Mouse (Mus musculus) kidney, adult 2 months (tissue): ENCODE measurements at regions not wholly inside any gene's neighbourhood (a gene's known extent, or its start where the extent isn't known, plus 50 kb on each side); places are given as distances from the start of the nearest gene placed in this dataset.
"Not testable (repeated sequence)": the region's sequence is repeated elsewhere in the genome, so short reads cannot be mapped to it uniquely, and the experiment has no call there.

Experiments
- DNase-seq: peaks from one replicate; pipeline ENCODE4 v3.0.0; 2021
- H3K27ac ChIP-seq: fragments of 200-500 bp; 2 replicates; pipeline ENCODE4 v1.5.1; 2012; ENCODE audit warnings: low read depth, low read length, control low read depth, inconsistent platforms; ENCODE audit not compliant: insufficient read depth
- H3K27me3 ChIP-seq: fragments of 200-500 bp; replicated peaks from 2 replicates; pipeline ENCODE4 v1.6.1; 2012; ENCODE audit warnings: mild to moderate bottlenecking, moderate library complexity, low read length, inconsistent platforms; ENCODE audit not compliant: control insufficient read depth, insufficient read depth
- H3K36me3 ChIP-seq: fragments of 200-500 bp; 2 replicates; pipeline ENCODE4 v1.6.1; 2012; ENCODE audit warnings: mild to moderate bottlenecking, moderate library complexity, low read length, inconsistent platforms; ENCODE audit not compliant: control insufficient read depth, insufficient read depth
- H3K4me1 ChIP-seq: fragments of 200-500 bp; 2 replicates; pipeline ENCODE4 v1.6.1; 2011; ENCODE audit warnings: low read length; ENCODE audit not compliant: control insufficient read depth, insufficient read depth
- H3K4me3 ChIP-seq: fragments of 200-500 bp; 2 replicates; pipeline ENCODE4 v1.5.1; 2011; ENCODE audit warnings: mild to moderate bottlenecking, low read depth, low read length, control low read depth; ENCODE audit not compliant: insufficient read depth
- CTCF ChIP-seq: fragments of 200-500 bp; conservative IDR thresholded peaks from 2 replicates; pipeline ENCODE4 v1.5.1; 2011; ENCODE audit warnings: low read depth, mild to moderate bottlenecking, control low read depth, low read length, moderate library complexity, mixed read lengths; ENCODE audit not compliant: insufficient read depth, insufficient read length
- POLR2A ChIP-seq: fragments of 200-500 bp; IDR thresholded peaks from one replicate; pipeline ENCODE4 v1.6.1; 2011; ENCODE audit warnings: low read depth, low read length, control low read depth
- WGBS: fragments of 180-500 bp; shearing (Covaris S2); methylation state at CpG from one replicate; pipeline ENCODE4 v1.1.7; 2018; 5-methylcytosine and 5-hydroxymethylcytosine counted together

GRCm38 (mm10) chr3:6858982-6859865 is 239.0 kb upstream of the 1700008P02Rik start:
- no peaks in the 10 kb centered on the region for H3K4me1 ChIP-seq
- TF ChIP-seq POLR2A, result no peak
- no peak for TF ChIP-seq CTCF
- no peak overlapping the region for H3K4me3 ChIP-seq
- H3K27me3 ChIP-seq, result no peaks in the 10 kb centered on the region
- 46% methylated on average over 4 of the region's 4 CpGs for WGBS
- H3K27ac ChIP-seq, result no peak overlapping the region
- H3K36me3 ChIP-seq, result no peaks in the 10 kb centered on the region
- no peak for DNase-seq

GRCm38 (mm10) chr3:6819332-6819731 is 199.1 kb upstream of the 1700008P02Rik start:
- Histone ChIP-seq H3K36me3 (no peaks in the 10 kb centered on the region), H3K27ac (no peak overlapping the region), H3K27me3 (no peaks in the 10 kb centered on the region), H3K4me3 (no peak overlapping the region), H3K4me1 (no peaks in the 10 kb centered on the region)
- WGBS, result 29% methylated on average over 7 of the region's 7 CpGs
- no peak for DNase-seq
- TF ChIP-seq CTCF, result no peak
- no peak for TF ChIP-seq POLR2A

GRCm38 (mm10) chr3:6812346-6812745 is 192.1 kb upstream of the 1700008P02Rik start:
- no peak overlapping the region for H3K27ac ChIP-seq
- no peaks in the 10 kb centered on the region for H3K36me3 ChIP-seq
- H3K4me1 ChIP-seq, result no peaks in the 10 kb centered on the region
- DNase-seq, result no peak
- TF ChIP-seq POLR2A (no peak), CTCF (no peak)
- H3K27me3 ChIP-seq, result no peaks in the 10 kb centered on the region; the same call in 1 of the 2 replicates
- 10% methylated on average over 2 of the region's 2 CpGs for WGBS
- H3K4me3 ChIP-seq, result no peak overlapping the region

- Histone ChIP-seq H3K36me3 (no peaks in the 10 kb centered on the region), H3K27me3 (no peaks in the 10 kb centered on the region; the same call in 1 of the 2 replicates), H3K4me1 (no peaks in the 10 kb centered on the region), H3K27ac (no peak overlapping the region), H3K4me3 (no peak overlapping the region)
- no peak for TF ChIP-seq CTCF
- TF ChIP-seq POLR2A, result no peak
- DNase-seq, result no peak
- WGBS, result 50% methylated on average over 2 of the region's 2 CpGs
Measured at GRCm38 (mm10) chr3:6809381-6809950, 189.2 kb upstream of the 1700008P02Rik start.

- not testable (repeated sequence) for H3K4me1 ChIP-seq, DNase-seq, H3K27ac ChIP-seq, H3K4me3 ChIP-seq, H3K27me3 ChIP-seq, H3K36me3 ChIP-seq
- 94% methylated on average over 35 of the region's 37 CpGs for WGBS
Measured at GRCm38 (mm10) chr3:6800092-6800716, 180.0 kb upstream of the 1700008P02Rik start.

- DNase-seq, result no peak
- H3K4me1 ChIP-seq, result no peaks in the 10 kb centered on the region
- H3K4me3 ChIP-seq, result no peak overlapping the region
- no peak overlapping the region for H3K27ac ChIP-seq
- 73% methylated on average over 2 of the region's 2 CpGs for WGBS
- TF ChIP-seq POLR2A (no peak), CTCF (no peak)
- H3K36me3 ChIP-seq, result no peaks in the 10 kb centered on the region
- no peaks in the 10 kb centered on the region for H3K27me3 ChIP-seq
Measured at GRCm38 (mm10) chr3:6768506-6768905, 148.3 kb upstream of the 1700008P02Rik start.

GRCm38 (mm10) chr3:6768085-6768484 is 147.8 kb upstream of the 1700008P02Rik start:
- not testable (repeated sequence) for H3K4me1 ChIP-seq, H3K27ac ChIP-seq, H3K4me3 ChIP-seq, DNase-seq, H3K36me3 ChIP-seq, H3K27me3 ChIP-seq
